Mouse (Mus musculus): Measurements from ENCODE around the gene Zscan5b.
A peak's percentile ranks its signal among the peaks of the same experiment; 100 is the strongest.
"Not testable (repeated sequence)": the region's sequence is repeated elsewhere in the genome, so short reads cannot be mapped to it uniquely, and the experiment has no call there.

Gene Zscan5b

GRCm38 (mm10) chr7:6244361-6245292, 22.5 kb downstream of the Zscan5b start:
- no peak for DNase-seq (ENCODE audit: low spot score)

- DNase-seq (ENCODE audit: low spot score): no peak
Observed at GRCm38 (mm10) chr7:6252410-6252809, 30.3 kb downstream of the Zscan5b start, which contains the start of gene Epp13. Gene Epp13 (plus strand): TSS chr7:6252710.

- no peak for DNase-seq (ENCODE audit: low spot score)
Observed at GRCm38 (mm10) chr7:6254451-6254850, 32.4 kb downstream of the Zscan5b start.

GRCm38 (mm10) chr7:6257386-6257785, 35.3 kb downstream of the Zscan5b start:
- no peak for DNase-seq (ENCODE audit: low spot score)

- no peak for DNase-seq (ENCODE audit: low spot score)
Observed at GRCm38 (mm10) chr7:6258232-6259220, 36.4 kb downstream of the Zscan5b start.

GRCm38 (mm10) chr7:6260004-6260403, 37.9 kb downstream of the Zscan5b start:
- DNase-seq (ENCODE audit: low spot score): not testable (repeated sequence)

GRCm38 (mm10) chr7:6262120-6262519, 40.0 kb downstream of the Zscan5b start:
- no peak for DNase-seq (ENCODE audit: low spot score)

- no peak for DNase-seq (ENCODE audit: low spot score)
Observed at GRCm38 (mm10) chr7:6262984-6263383, 40.9 kb downstream of the Zscan5b start.

GRCm38 (mm10) chr7:6265695-6266094, 43.6 kb downstream of the Zscan5b start:
- peak; percentile 14 for DNase-seq (ENCODE audit: low spot score)

GRCm38 (mm10) chr7:6277906-6278305, 55.8 kb downstream of the Zscan5b start:
- DNase-seq (ENCODE audit: low spot score): no peak

- DNase-seq (ENCODE audit: low spot score): peak; percentile 87
Observed at GRCm38 (mm10) chr7:6282749-6283148, 60.7 kb downstream of the Zscan5b start.

- DNase-seq (ENCODE audit: low spot score): peak; percentile 91
Observed at GRCm38 (mm10) chr7:6283451-6284075, 61.5 kb downstream of the Zscan5b start.

- DNase-seq (ENCODE audit: low spot score): no peak
Observed at GRCm38 (mm10) chr7:6284442-6285012, 62.4 kb downstream of the Zscan5b start.

- DNase-seq (ENCODE audit: low spot score): no peak
Observed at GRCm38 (mm10) chr7:6285366-6285765, 63.3 kb downstream of the Zscan5b start.

GRCm38 (mm10) chr7:6285842-6286705, 64.0 kb downstream of the Zscan5b start, which contains the start of gene Zfp667:
Gene Zfp667 (plus strand): TSS chr7:6286579.
- peak; percentile 99 for DNase-seq (ENCODE audit: low spot score)

- DNase-seq (ENCODE audit: low spot score): peak; percentile 47
Observed at GRCm38 (mm10) chr7:6286921-6287531, 64.9 kb downstream of the Zscan5b start.

Measured in retina, embryonic 14.5 days (tissue).